Mouse (Mus musculus) forebrain, embryonic 16.5 days (tissue): ENCODE measurements around the gene Sla2. TPM values are rescaled to one million over a fixed set of nuclear protein-coding genes. Genes with fewer than 3 reads are reported as not detected.
"Not testable (repeated sequence)": the region's sequence is repeated elsewhere in the genome, so short reads cannot be mapped to it uniquely, and the experiment has no call there.

ENCODE experiments used
- ATAC-seq: fragments of 200-750 bp; cut with Nextera tagmentation; 2 replicates; pipeline ENCODE4 v1.8.0; 2017; ENCODE audit warnings: mild to moderate bottlenecking, moderate library complexity
- H3K27ac ChIP-seq: fragments of 300-500 bp; sonication (generic); 2 replicates; pipeline ENCODE4 v1.5.1; 2014; ENCODE audit warnings: low read length, control low read depth
- H3K27me3 ChIP-seq: fragments of 300-500 bp; sonication (generic); replicated peaks from 2 replicates; pipeline ENCODE4 v1.6.1; 2014; ENCODE audit warnings: low read length; ENCODE audit not compliant: control insufficient read depth, insufficient read depth
- H3K36me3 ChIP-seq: fragments of 300-500 bp; sonication (generic); 2 replicates; pipeline ENCODE4 v1.6.1; 2014; ENCODE audit not compliant: control insufficient read depth, insufficient read depth
- H3K4me1 ChIP-seq: fragments of 300-500 bp; sonication (generic); replicated peaks from 2 replicates; pipeline ENCODE4 v1.6.1; 2014; ENCODE audit warnings: low read length; ENCODE audit not compliant: control insufficient read depth, insufficient read depth
- H3K4me2 ChIP-seq: fragments of 300-500 bp; sonication (generic); 2 replicates; pipeline ENCODE4 v1.6.1; 2014; ENCODE audit warnings: mild to moderate bottlenecking, low read length, control low read depth
- H3K4me3 ChIP-seq: fragments of 300-500 bp; sonication (generic); replicated peaks from 2 replicates; pipeline ENCODE4 v1.5.1; 2014; ENCODE audit warnings: mild to moderate bottlenecking, low read length, control low read depth
- H3K9ac ChIP-seq: fragments of 300-500 bp; sonication (generic); replicated peaks from 2 replicates; pipeline ENCODE4 v1.6.1; 2014; ENCODE audit warnings: low read depth, low read length, control low read depth
- H3K9me3 ChIP-seq: fragments of 300-500 bp; sonication (generic); 2 replicates; pipeline ENCODE4 v1.6.1; 2016; ENCODE audit warnings: low read length; ENCODE audit not compliant: control insufficient read depth
- WGBS: fragments of 180-500 bp; shearing (Covaris S2); extraction: QIAGEN DNeasy Blood & Tissue Kit; methylation state at CpG from one replicate; pipeline ENCODE4 v1.1.7; 2014; 5-methylcytosine and 5-hydroxymethylcytosine counted together
- polyA plus RNA-seq: library from polyadenylated mRNA; unstranded; fragments of >200 nt; fragmentation: Nextera tagmentation; extraction: Ambion mirVana; gene quantifications from 2 replicates; pipeline ENCODE4 v1.2.1, GENCODE M21; 2015

The Sla2 gene
- polyA plus RNA-seq, 1 experiment from 2014 or later = 0.11 TPM

GRCm38 (mm10) chr2:156924210-156924898, 37.4 kb upstream of the Sla2 start:
- Histone ChIP-seq H3K27me3 (no peaks in the 10 kb centered on the region), H3K27ac (no peak overlapping the region), H3K4me3 (no peak overlapping the region), H3K9ac (no peak overlapping the region), H3K4me2 (no peak overlapping the region), H3K4me1 (no peaks in the 10 kb centered on the region), H3K36me3 (peaks cover 3% of the 10 kb centered on the region; the same call in 1 of the 2 replicates), H3K9me3 (no peaks in the 10 kb centered on the region)
- WGBS = 64% methylated on average over 3 of the region's 3 CpGs
- ATAC-seq = no peak

- no peak overlapping the region for H3K4me2 ChIP-seq
- H3K4me1 ChIP-seq = no peaks in the 10 kb centered on the region
- no peak overlapping the region for H3K9ac ChIP-seq
- no peaks in the 10 kb centered on the region for H3K27me3 ChIP-seq
- H3K4me3 ChIP-seq = no peak overlapping the region
- ATAC-seq = no peak
- H3K27ac ChIP-seq = no peak overlapping the region
- WGBS = 80% methylated on average over 5 of the region's 5 CpGs
- no peaks in the 10 kb centered on the region for H3K9me3 ChIP-seq
- no peaks in the 10 kb centered on the region for H3K36me3 ChIP-seq
Observed at GRCm38 (mm10) chr2:156923057-156923456, 36.1 kb upstream of the Sla2 start.

- no peaks in the 10 kb centered on the region for H3K9me3 ChIP-seq
- H3K9ac ChIP-seq = no peak overlapping the region
- no peaks in the 10 kb centered on the region for H3K4me1 ChIP-seq
- no peak for ATAC-seq
- no peaks in the 10 kb centered on the region for H3K36me3 ChIP-seq
- H3K4me2 ChIP-seq = no peak overlapping the region
- WGBS = 62% methylated on average over 2 of the region's 2 CpGs
- H3K4me3 ChIP-seq = no peak overlapping the region
- no peaks in the 10 kb centered on the region for H3K27me3 ChIP-seq
- H3K27ac ChIP-seq = no peak overlapping the region
Observed at GRCm38 (mm10) chr2:156919796-156920195, 32.8 kb upstream of the Sla2 start.

GRCm38 (mm10) chr2:156919191-156919590, 32.2 kb upstream of the Sla2 start:
- not testable (repeated sequence) for H3K4me2 ChIP-seq, H3K9ac ChIP-seq, H3K9me3 ChIP-seq, ATAC-seq, H3K4me1 ChIP-seq, H3K4me3 ChIP-seq, H3K27me3 ChIP-seq, H3K27ac ChIP-seq, H3K36me3 ChIP-seq
- 88% methylated on average over 11 of the region's 11 CpGs for WGBS

- no peaks in the 10 kb centered on the region for H3K36me3 ChIP-seq
- WGBS = 58% methylated on average over 4 of the region's 4 CpGs
- H3K4me1 ChIP-seq = no peaks in the 10 kb centered on the region
- no peak overlapping the region for H3K4me3 ChIP-seq
- no peak for ATAC-seq
- no peaks in the 10 kb centered on the region for H3K9me3 ChIP-seq
- H3K27me3 ChIP-seq = no peaks in the 10 kb centered on the region
- no peak overlapping the region for H3K4me2 ChIP-seq
- no peak overlapping the region for H3K27ac ChIP-seq
- no peak overlapping the region for H3K9ac ChIP-seq
Observed at GRCm38 (mm10) chr2:156918562-156918961, 31.6 kb upstream of the Sla2 start.

- H3K27me3 ChIP-seq = no peaks in the 10 kb centered on the region
- 76% methylated on average over 3 of the region's 3 CpGs for WGBS
- H3K4me1 ChIP-seq = 0 out of 2 replicates have a peak, but pooled peaks cover 4% of the 10 kb centered on the region
- no peak overlapping the region for H3K9ac ChIP-seq
- no peak overlapping the region for H3K4me3 ChIP-seq
- no peak overlapping the region for H3K27ac ChIP-seq
- ATAC-seq = no peak
- H3K36me3 ChIP-seq = no peaks in the 10 kb centered on the region
- no peaks in the 10 kb centered on the region for H3K9me3 ChIP-seq
- no peak overlapping the region for H3K4me2 ChIP-seq
Observed at GRCm38 (mm10) chr2:156916419-156917125, 29.6 kb upstream of the Sla2 start.

GRCm38 (mm10) chr2:156915559-156915958, 28.6 kb upstream of the Sla2 start:
- no peak overlapping the region for H3K4me3 ChIP-seq
- H3K4me2 ChIP-seq = no peak overlapping the region
- H3K36me3 ChIP-seq = no peaks in the 10 kb centered on the region
- peak; percentile 38; the same call in 1 of the 2 replicates for ATAC-seq
- H3K4me1 ChIP-seq = 0 out of 2 replicates have a peak, but pooled peaks cover 4% of the 10 kb centered on the region
- 60% methylated on average over 3 of the region's 3 CpGs for WGBS
- no peaks in the 10 kb centered on the region for H3K9me3 ChIP-seq
- H3K27me3 ChIP-seq = no peaks in the 10 kb centered on the region
- H3K9ac ChIP-seq = no peak overlapping the region
- no peak overlapping the region for H3K27ac ChIP-seq

- Histone ChIP-seq H3K4me1 (0 out of 2 replicates have a peak, but pooled peaks cover 4% of the 10 kb centered on the region), H3K4me2 (no peak overlapping the region), H3K27ac (no peak overlapping the region), H3K4me3 (no peak overlapping the region), H3K27me3 (no peaks in the 10 kb centered on the region), H3K9me3 (no peaks in the 10 kb centered on the region), H3K9ac (no peak overlapping the region), H3K36me3 (no peaks in the 10 kb centered on the region)
- WGBS = 51% methylated on average over 5 of the region's 5 CpGs
- no peak for ATAC-seq
Observed at GRCm38 (mm10) chr2:156913191-156913590, 26.2 kb upstream of the Sla2 start.

GRCm38 (mm10) chr2:156905931-156906330, 18.9 kb upstream of the Sla2 start:
- H3K27me3 ChIP-seq, H3K27ac ChIP-seq, H3K9me3 ChIP-seq, H3K9ac ChIP-seq, H3K4me2 ChIP-seq, H3K36me3 ChIP-seq, ATAC-seq, H3K4me3 ChIP-seq, H3K4me1 ChIP-seq: not testable (repeated sequence)
- WGBS = 44% methylated on average over 4 of the region's 4 CpGs
